In the genomic region with DNA sequence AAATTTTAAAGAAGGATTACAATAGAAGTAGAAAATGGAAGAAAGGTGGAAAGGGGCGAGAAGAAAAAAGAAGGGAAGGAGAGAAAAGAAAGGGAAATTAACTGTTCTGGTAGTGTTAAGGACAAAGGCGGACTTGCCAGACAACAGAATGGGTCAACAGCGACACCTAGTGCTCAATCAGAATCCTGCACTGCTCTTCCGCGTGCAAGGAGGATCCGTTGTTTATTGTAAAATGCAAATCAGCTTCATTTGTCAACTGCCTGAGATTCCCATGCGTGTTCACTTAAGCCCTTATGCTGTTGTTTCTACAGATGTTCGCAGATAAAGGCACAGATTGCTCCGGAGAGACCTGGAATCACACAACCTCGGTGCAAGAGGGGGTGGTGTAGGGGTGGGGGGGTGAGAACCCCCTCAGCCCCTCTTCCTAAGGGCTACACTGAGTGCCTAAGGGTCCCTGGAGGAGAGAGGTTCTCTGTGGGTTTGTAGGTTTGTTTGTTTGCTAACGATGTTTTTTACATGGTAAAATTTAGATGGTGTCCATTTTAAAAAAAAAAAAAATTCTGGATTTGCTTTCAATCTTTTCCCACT, we compare ENCODE assay signal across 8 mouse cellular contexts.
DNase-seq lines count a peak whose midpoint lies in the region; ATAC-seq and TF ChIP-seq lines count a peak whose summit lies in the region.

No protein-coding gene starts in this region.

- H3K27ac ChIP-seq in forebrain, embryonic 16.5 days (ENCODE audit: low read length): peak overlapping the region; percentile 55; the same call in 1 of the 2 replicates
- H3K27ac ChIP-seq in intestine, embryonic 16.5 days (ENCODE audit: low read length): no peak overlapping the region
- H3K27ac ChIP-seq in limb, embryonic 14.5 days (replicated peaks; ENCODE audit: low read depth, low read length): no peak overlapping the region
- no peak overlapping the region for H3K27ac ChIP-seq in midbrain, embryonic 16.5 days (ENCODE audit: low read length)

- no peaks in the 10 kb centered on the region for H3K9me3 ChIP-seq in forebrain, embryonic 16.5 days (ENCODE audit: control insufficient read depth, low read length)
- H3K9me3 ChIP-seq in intestine, embryonic 16.5 days (ENCODE audit: control insufficient read depth, low read length): no peaks in the 10 kb centered on the region
- H3K9me3 ChIP-seq in limb, embryonic 14.5 days (ENCODE audit: control insufficient read depth, low read length): no peaks in the 10 kb centered on the region
- H3K9me3 ChIP-seq in midbrain, embryonic 16.5 days (replicated peaks; ENCODE audit: control insufficient read depth, low read length, poor library complexity, severe bottlenecking): no peaks in the 10 kb centered on the region

- DNase-seq in urinary bladder, postnatal 36 days (ENCODE audit: low spot score in 2 of 2): peak; percentile 17 to 38
- DNase-seq in urinary bladder, adult 2 months (ENCODE audit: low spot score): no peak
- peak; percentile 25 to 63 for DNase-seq in cerebellum, adult 18-20 months
- DNase-seq in limb, embryonic 14.5 days (ENCODE audit: low spot score): peak; percentile 77
- DNase-seq in testis, postnatal 10 days (ENCODE audit: low spot score): peak; percentile 68

- H3K4me2 ChIP-seq in forebrain, embryonic 16.5 days (ENCODE audit: low read length): peak overlapping the region; percentile 49
- peak overlapping the region; percentile 48; the same call in 1 of the 2 replicates for H3K4me2 ChIP-seq in intestine, embryonic 16.5 days (ENCODE audit: low read depth, low read length)
- peak overlapping the region; percentile 48 for H3K4me2 ChIP-seq in limb, embryonic 14.5 days (replicated peaks; ENCODE audit: low read depth, low read length, severe bottlenecking)
- peak overlapping the region; percentile 54 for H3K4me2 ChIP-seq in midbrain, embryonic 16.5 days (ENCODE audit: low read length)

- peak overlapping the region; percentile 46 for H3K9ac ChIP-seq in forebrain, embryonic 16.5 days (replicated peaks; ENCODE audit: low read depth, low read length)
- peak overlapping the region; percentile 53 for H3K9ac ChIP-seq in intestine, embryonic 16.5 days (ENCODE audit: low read depth, low read length)
- H3K9ac ChIP-seq in limb, embryonic 14.5 days (ENCODE audit: low read depth, low read length, severe bottlenecking): peak overlapping the region; percentile 43
- peak overlapping the region; percentile 50; the same call in 1 of the 2 replicates for H3K9ac ChIP-seq in midbrain, embryonic 16.5 days (ENCODE audit: low read depth, low read length)

- no peak for TF ChIP-seq POLR2A in limb, embryonic 14.5 days (IDR thresholded peaks at IDR 0.05; ENCODE audit: borderline replicate concordance, extremely low read depth, insufficient read depth, insufficient read length)

- no peaks in the 10 kb centered on the region for H3K36me3 ChIP-seq in forebrain, embryonic 16.5 days (ENCODE audit: control insufficient read depth, insufficient read depth)
- no peaks in the 10 kb centered on the region for H3K36me3 ChIP-seq in intestine, embryonic 16.5 days (ENCODE audit: control insufficient read depth, insufficient read depth, low read length)
- H3K36me3 ChIP-seq in limb, embryonic 14.5 days (ENCODE audit: control insufficient read depth, insufficient read depth, low read length): no peaks in the 10 kb centered on the region
- H3K36me3 ChIP-seq in midbrain, embryonic 16.5 days (ENCODE audit: control insufficient read depth, insufficient read depth, low read length): no peaks in the 10 kb centered on the region

- ATAC-seq in forebrain, embryonic 16.5 days: peak; percentile 84
- ATAC-seq in intestine, embryonic 16.5 days: peak; percentile 56; the same call in 1 of the 2 replicates
- peak; percentile 61 for ATAC-seq in limb, embryonic 14.5 days (ENCODE audit: low FRiP score, low read depth)
- ATAC-seq in midbrain, embryonic 16.5 days: peak; percentile 83

- peaks cover 2% of the 10 kb centered on the region; the same call in 1 of the 2 replicates for H3K4me1 ChIP-seq in forebrain, embryonic 16.5 days (replicated peaks; ENCODE audit: control insufficient read depth, insufficient read depth, low read length)
- H3K4me1 ChIP-seq in intestine, embryonic 16.5 days (ENCODE audit: control insufficient read depth, insufficient read depth, low read length): peaks cover 2% of the 10 kb centered on the region; the same call in 1 of the 2 replicates
- H3K4me1 ChIP-seq in limb, embryonic 14.5 days (ENCODE audit: control insufficient read depth, insufficient read depth, low read length): no peaks in the 10 kb centered on the region
- no peaks in the 10 kb centered on the region for H3K4me1 ChIP-seq in midbrain, embryonic 16.5 days (ENCODE audit: control insufficient read depth, insufficient read depth, low read length)

- peak overlapping the region; percentile 29 for H3K4me3 ChIP-seq in forebrain, embryonic 16.5 days (replicated peaks; ENCODE audit: low read length)
- H3K4me3 ChIP-seq in intestine, embryonic 16.5 days (ENCODE audit: low read length): peak overlapping the region; percentile 24
- H3K4me3 ChIP-seq in limb, embryonic 14.5 days (replicated peaks; ENCODE audit: low read length): peak overlapping the region; percentile 21
- H3K4me3 ChIP-seq in midbrain, embryonic 16.5 days (ENCODE audit: low read depth, low read length): peak overlapping the region; percentile 23; the same call in 1 of the 2 replicates

- no peaks in the 10 kb centered on the region for H3K27me3 ChIP-seq in forebrain, embryonic 16.5 days (replicated peaks; ENCODE audit: control insufficient read depth, insufficient read depth, low read length)
- no peaks in the 10 kb centered on the region for H3K27me3 ChIP-seq in intestine, embryonic 16.5 days (replicated peaks; ENCODE audit: control insufficient read depth, insufficient read depth, low read length)
- no peaks in the 10 kb centered on the region for H3K27me3 ChIP-seq in limb, embryonic 14.5 days (ENCODE audit: control insufficient read depth, insufficient read depth, low read length)
- H3K27me3 ChIP-seq in midbrain, embryonic 16.5 days (ENCODE audit: control insufficient read depth, insufficient read depth, low read depth, low read length): no peaks in the 10 kb centered on the region

- WGBS in forebrain, embryonic 16.5 days: 3% methylated on average over 11 of the region's 11 CpGs
- WGBS in intestine, embryonic 16.5 days: 5% methylated on average over 11 of the region's 11 CpGs
- WGBS in limb, embryonic 14.5 days: 4% methylated on average over 11 of the region's 11 CpGs
- WGBS in midbrain, embryonic 16.5 days: 6% methylated on average over 11 of the region's 11 CpGs
